Mouse (Mus musculus) cerebellum, adult (tissue): ENCODE data around the gene Brap.
"Not testable (repeated sequence)": the region's sequence is repeated elsewhere in the genome, so short reads cannot be mapped to it uniquely, and the experiment has no call there.

Experiments
- ATAC-seq: cut with Nextera tagmentation; 2 replicates; pipeline ENCODE4 v1.9.2; 2017; ENCODE audit warnings: mild to moderate bottlenecking, moderate library complexity, mixed read lengths; ENCODE audit not compliant: insufficient number of reproducible peaks, low FRiP score, low TSS enrichment

The Brap gene

GRCm38 (mm10) chr5:121660059-121660896 lies at the start of gene Brap, which contains the start of gene Acad10:
Brap (plus strand) TSS chr5:121660563.
Acad10 (minus strand) TSS chr5:121660514.
- ATAC-seq, result peak; percentile 81; the same call in 1 of the 2 replicates

DNA sequence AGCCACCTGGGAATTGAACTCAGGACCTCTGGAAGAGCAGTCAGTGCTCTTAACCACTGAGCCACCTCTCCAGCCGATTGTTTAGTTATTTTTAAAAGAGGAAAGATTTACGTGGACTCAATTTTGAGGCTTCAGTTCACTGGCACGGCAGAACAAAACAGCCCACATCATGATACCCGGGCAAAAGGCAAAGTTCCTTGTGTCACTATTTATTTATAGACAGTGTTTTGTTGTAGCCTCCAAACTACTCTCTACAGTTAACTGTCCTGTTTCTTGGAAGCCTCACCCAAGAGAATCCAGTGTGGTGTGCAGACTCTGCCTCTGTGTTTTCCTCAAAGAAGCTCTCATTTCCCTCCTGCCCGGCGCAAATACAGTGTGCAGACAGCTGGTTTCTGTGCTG lies 48.3 kb upstream of the Brap start:
- no peak for ATAC-seq

GRCm38 (mm10) chr5:121614921-121615320 lies 45.4 kb upstream of the Brap start:
- not testable (repeated sequence) for ATAC-seq

- peak; percentile 87; the same call in 1 of the 2 replicates for ATAC-seq
Measured at GRCm38 (mm10) chr5:121618592-121619513, 41.5 kb upstream of the Brap start, which contains the start of gene Acad12. Acad12 (minus strand) TSS chr5:121618938.

DNA sequence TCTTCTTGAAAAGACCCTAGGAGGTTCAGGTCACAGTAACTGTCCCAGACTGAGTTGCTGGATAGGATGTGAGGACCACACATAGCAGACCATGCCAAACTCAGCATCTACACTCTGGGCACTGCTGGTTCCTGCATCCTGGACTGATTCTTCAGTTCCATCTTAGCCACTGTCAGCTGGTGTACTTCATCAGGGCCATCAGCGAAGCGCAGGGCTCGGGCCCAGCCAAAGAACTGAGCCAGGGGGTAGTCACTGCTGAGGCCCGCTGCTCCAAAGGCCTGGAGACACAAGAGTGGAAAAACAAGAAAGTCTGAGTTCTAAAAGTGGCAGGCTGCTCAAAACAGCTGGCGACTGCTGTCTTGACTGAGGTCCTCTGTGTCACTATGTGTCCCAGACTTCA lies 39.3 kb upstream of the Brap start:
- ATAC-seq, result no peak

DNA sequence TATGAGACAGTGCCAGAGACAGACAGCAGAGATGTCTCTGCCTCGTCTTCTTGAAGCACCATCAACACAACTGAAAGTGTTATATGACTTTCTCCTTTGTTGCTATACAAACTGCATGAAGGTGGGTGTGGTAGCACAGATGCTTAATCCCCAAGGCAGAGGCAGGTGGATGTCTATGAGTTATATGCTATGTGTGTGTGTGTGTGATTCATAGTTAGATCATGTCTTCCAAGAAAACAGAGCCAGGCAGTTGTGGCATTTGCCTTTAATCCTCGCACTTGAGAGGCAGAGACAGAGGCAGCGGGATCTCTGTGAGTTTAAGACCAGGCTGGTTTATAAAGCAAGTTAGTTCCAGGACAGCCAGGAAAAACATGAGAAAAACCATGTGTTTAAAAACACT lies 37.1 kb upstream of the Brap start:
- ATAC-seq, result no peak

- ATAC-seq, result no peak; the same call in 1 of the 2 replicates
Measured at GRCm38 (mm10) chr5:121627871-121628270, 32.5 kb upstream of the Brap start.

- ATAC-seq, result not testable (repeated sequence)
Measured at GRCm38 (mm10) chr5:121631106-121631647, 29.2 kb upstream of the Brap start.

DNA sequence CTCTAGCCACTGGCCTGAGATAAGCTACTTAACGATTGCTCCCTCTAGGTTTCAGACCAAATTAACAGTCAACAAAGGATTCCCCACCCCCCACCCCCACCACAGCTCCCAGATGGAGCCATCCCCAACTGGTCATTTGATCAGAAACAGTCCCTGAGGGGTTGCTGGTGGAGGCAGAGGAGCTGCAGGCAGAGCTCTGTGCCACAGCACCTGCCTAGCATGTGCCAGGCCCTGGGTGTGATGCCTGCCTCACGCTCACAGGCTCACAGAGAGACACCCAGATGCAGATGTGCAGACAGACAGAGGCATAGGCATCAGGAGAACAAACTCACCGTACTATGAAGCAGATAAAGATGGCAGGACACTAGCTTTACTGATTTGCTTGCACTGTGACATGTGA lies 27.6 kb upstream of the Brap start:
- no peak for ATAC-seq

- no peak for ATAC-seq
Measured at GRCm38 (mm10) chr5:121634668-121635067, 25.7 kb upstream of the Brap start.

DNA sequence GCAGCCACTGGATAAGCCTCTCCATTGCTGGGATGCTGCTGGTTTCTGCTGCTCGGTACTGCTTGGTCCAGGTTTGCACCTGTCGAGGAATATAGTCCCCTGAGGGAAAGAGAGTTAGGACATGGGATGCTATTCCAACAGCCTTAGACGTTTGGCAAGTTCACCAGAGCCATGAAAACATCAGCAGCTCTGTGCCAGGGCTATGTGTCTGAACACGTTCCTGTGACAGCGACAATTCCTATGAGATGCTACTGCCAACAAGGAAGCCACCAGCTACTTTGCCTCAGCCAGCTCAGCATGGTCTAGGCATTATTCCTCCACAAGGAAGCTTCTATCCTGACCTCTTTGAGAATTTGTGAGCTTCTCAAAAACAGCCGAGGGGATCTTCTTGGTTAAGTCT lies 23.1 kb upstream of the Brap start:
- no peak for ATAC-seq

DNA sequence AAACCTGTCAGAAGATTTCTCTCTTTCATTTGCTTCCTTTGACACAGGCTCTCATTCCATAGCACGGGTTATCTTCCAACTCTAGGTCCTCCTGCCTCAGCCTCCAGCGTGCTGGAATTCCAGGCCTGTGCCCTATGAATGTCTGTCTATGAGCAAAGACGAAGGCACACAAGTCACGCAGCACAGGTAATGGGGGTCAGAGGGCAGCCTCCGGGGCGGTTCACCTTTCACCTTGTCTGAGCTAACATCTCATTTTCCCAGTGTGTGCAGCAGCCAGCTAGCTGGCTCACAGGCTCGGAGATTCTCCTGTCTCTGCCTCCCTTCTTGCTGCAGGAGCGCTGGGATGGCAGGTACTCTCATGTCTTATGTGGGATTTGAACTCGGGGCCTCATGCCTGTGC lies 20.8 kb upstream of the Brap start:
- ATAC-seq, result no peak

GRCm38 (mm10) chr5:121649134-121649533 lies 11.2 kb upstream of the Brap start:
- no peak for ATAC-seq

DNA sequence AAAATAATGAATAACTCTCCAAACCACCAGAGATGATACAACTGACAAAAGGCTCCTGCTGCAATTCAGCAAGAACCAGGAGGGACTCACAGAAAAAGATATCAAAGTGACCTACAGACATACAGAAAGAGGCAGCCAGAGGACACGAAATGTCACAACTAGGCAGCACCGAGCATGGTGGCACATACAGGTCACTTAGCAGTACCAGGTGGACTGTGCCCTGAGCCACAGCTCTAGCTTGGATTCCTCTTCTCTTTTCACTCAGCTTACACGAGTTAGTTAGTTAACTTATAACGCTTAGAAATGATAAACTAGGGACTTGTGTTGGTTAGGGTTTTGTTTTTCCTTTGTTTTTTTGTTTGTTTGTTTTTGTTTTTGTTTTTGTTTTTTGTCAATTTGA lies 5.8 kb upstream of the Brap start:
- no peak for ATAC-seq

DNA sequence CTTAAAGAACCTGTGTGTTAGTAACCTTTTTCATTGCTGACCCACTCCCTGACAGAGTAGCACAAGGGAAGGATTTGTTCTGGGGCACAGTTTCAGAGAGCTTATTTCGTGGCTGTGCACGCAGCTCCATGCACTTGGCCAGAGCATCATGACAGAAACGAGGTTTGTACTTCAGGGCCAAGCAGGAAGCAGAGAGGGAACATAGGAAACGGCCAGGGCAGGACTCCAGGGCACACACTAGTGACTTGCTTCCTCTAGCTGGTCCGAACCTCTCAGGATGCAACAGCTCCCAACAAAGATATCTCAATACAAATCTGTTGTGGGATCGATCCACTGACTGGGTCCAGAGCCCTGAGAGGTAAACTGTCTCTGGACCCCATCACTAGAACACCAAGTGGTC lies 3.5 kb upstream of the Brap start:
- ATAC-seq, result not testable (repeated sequence)

DNA sequence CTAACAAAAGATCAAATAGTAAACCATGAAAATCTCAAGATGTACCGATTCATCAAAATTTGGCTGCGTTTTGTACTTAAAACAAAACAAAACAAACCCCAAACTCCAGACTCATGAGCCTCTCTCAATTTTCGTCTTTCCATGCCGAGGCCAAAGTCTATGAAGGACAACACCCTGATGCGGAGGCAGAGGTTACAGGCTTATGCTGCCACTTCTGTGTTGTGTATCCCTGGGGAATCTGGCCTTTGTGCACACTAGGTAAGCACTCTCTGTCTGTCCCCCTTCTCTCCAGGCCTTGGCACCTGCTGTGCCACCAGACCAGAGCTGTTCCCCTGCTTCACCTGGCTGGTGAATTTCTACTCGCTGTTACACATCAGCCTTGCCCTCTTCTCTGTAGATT lies 2.7 kb upstream of the Brap start:
- not testable (repeated sequence) for ATAC-seq

GRCm38 (mm10) chr5:121660897-121661254 lies 513 bp downstream of the Brap start:
- no peak for ATAC-seq

DNA sequence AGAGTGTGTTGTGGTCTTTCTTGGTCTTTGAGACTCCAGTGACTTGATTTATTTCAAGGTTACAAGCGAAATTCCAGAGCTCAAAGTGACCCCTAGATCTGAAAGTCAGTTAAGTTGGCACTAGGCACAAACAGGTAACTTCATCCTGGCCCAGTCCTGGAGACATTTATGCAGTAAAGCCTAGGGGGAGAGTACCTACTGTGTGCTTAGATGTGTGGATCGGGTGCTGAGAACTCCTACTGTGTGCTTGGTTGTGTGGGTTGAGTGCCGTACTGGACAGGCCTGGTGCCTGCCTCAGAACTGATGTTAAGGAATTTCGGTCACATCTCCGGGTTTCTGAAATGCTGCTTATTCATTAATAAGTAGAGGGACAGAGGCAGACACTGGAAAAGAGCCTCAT lies 1.1 kb downstream of the Brap start:
- no peak for ATAC-seq

DNA sequence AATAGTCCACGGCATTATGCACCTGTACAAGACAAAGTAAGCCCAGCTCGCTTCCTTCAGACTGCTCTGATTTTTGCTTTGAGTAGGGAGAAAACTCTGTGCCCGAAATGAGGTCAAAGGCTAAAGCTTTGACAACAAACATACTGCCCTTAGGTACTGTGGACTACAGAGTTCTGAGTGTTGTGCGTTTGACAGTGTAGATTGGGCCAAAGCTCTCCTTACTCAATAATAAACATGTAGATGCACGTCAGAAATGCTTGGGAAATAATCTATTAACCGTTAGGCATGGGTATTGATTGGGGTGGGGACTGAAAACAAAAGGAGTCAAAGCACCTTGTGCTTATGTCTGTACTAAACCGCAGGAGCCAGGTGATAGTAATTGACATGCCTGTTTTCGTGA lies 3.1 kb downstream of the Brap start:
- ATAC-seq, result no peak

- no peak for ATAC-seq
Measured at GRCm38 (mm10) chr5:121664078-121664477, 3.7 kb downstream of the Brap start.

DNA sequence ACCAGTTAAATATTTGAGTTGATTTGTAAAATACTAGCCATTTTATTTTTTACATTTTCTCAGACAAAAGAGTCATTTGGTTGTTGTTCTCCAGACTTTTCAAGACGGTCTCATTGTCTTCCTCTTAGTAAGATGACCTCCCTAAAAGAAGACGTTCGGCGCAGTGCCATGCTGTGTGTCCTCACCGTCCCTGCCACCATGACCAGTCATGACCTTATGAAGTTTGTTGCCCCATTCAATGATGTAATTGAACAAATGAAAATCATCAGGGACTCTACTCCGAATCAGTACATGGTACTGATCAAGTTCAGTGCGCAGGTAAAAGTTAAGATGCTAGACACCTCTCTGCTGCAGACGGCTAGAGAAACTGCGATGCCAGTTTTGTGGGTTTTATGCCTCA lies 4.6 kb downstream of the Brap start:
- no peak for ATAC-seq
